In the genomic region with DNA sequence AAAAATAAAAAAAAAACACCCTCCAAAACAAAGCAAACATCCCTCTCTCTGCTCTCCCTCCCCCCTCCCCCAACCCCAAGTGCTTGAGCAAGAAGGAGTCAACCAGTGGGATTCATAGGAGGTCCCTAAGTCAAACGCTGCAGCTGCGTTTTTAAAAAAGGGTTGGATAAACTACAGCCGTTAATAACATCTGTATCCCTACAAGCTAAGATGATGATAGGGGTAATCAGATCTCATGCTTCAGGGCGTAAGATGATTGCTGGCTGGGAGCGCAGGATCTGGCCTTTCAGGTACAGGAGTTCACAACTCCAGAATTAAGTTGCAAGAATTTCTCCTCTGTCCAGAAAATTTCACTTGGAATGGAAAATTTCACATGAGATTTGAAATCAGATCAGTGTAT, we compare ENCODE assay signal across 25 mouse cellular contexts. TPM values are rescaled to one million over a fixed set of nuclear protein-coding genes. Genes with fewer than 3 reads are reported as not detected.
DNase-seq lines count a peak whose midpoint lies in the region; ATAC-seq and TF ChIP-seq lines count a peak whose summit lies in the region.
"Had no signal": no experiment of that assay in that cellular context is flagged by ENCODE, and none has a peak within 500 bp of the region (broad histone marks: within the 10 kb centered on the region; RNA-seq: fewer than 3 reads in every experiment).

No protein-coding gene starts in this region.

- no peak for TF ChIP-seq CTCF in brain, embryonic 14.5 days (IDR thresholded peaks at IDR 0.05; ENCODE audit: borderline replicate concordance, extremely low read depth, insufficient read depth, insufficient read length)

- H3K9ac ChIP-seq in forebrain, embryonic 13.5 days, result no peak overlapping the region
- H3K9ac ChIP-seq in neural tube, embryonic 15.5 days (replicated peaks), result no peak overlapping the region
- H3K9ac ChIP-seq: embryonic facial prominence, embryonic 12.5 days; forebrain, embryonic 15.5 days; forebrain, postnatal 0 days had no signal

- no peak overlapping the region for H3K27ac ChIP-seq in forebrain, embryonic 13.5 days
- no peak overlapping the region for H3K27ac ChIP-seq in forebrain, embryonic 10.5 days
- H3K27ac ChIP-seq in neural tube, embryonic 15.5 days (replicated peaks), result no peak overlapping the region
- H3K27ac ChIP-seq: embryonic facial prominence, embryonic 10.5 days; embryonic facial prominence, embryonic 12.5 days; forebrain, embryonic 15.5 days had no signal

- H3K4me2 ChIP-seq in forebrain, embryonic 13.5 days, result peak overlapping the region; percentile 1; the same call in 1 of the 2 replicates
- no peak overlapping the region for H3K4me2 ChIP-seq in neural tube, embryonic 15.5 days
- H3K4me2 ChIP-seq: embryonic facial prominence, embryonic 12.5 days had no signal

- H3K4me3 ChIP-seq in forebrain, embryonic 13.5 days, result no peak overlapping the region
- no peak overlapping the region; the same call in 1 of the 2 replicates for H3K4me3 ChIP-seq in forebrain, embryonic 10.5 days
- no peak overlapping the region for H3K4me3 ChIP-seq in neural tube, embryonic 15.5 days (replicated peaks)
- H3K4me3 ChIP-seq: embryonic facial prominence, embryonic 10.5 days; embryonic facial prominence, embryonic 12.5 days; forebrain, embryonic 15.5 days had no signal

- DNase-seq in embryo, embryonic 10.5 days (ENCODE audit: low spot score), result peak; percentile 42
- DNase-seq in embryo, embryonic 11 days, result no peak
- no peak for DNase-seq in forebrain, embryonic 10.5 days (ENCODE audit: extremely low spot score, low spot score)
- peak; percentile 16 for DNase-seq in neural tube, embryonic 10.5 days (ENCODE audit: extremely low spot score, low spot score)
- peak; percentile 23 for DNase-seq in brain, embryonic 14.5 days (ENCODE audit: low read depth)
- DNase-seq: adrenal gland, adult 8-10 months; adrenal gland, postnatal 14 days; adrenal gland, postnatal 36 days; B cell, adult 2 months; cerebellum, adult 11 months; cerebellum, adult 18-20 months; cerebellum, adult 8-10 months; cerebellum, adult 9-11 months; cerebellum, postnatal 14 days; cerebellum, postnatal 36 days; forebrain, postnatal 0 days had no signal

- H3K36me3 ChIP-seq in forebrain, embryonic 13.5 days (ENCODE audit: poor library complexity, severe bottlenecking), result no peaks in the 10 kb centered on the region; the same call in 1 of the 2 replicates
- peaks cover 22% of the 10 kb centered on the region for H3K36me3 ChIP-seq in forebrain, embryonic 10.5 days (replicated peaks)
- H3K36me3 ChIP-seq in neural tube, embryonic 15.5 days, result no peaks in the 10 kb centered on the region
- H3K36me3 ChIP-seq: embryonic facial prominence, embryonic 10.5 days; embryonic facial prominence, embryonic 12.5 days; forebrain, embryonic 15.5 days; G1E had no signal

- TF ChIP-seq POLR2A in brain, embryonic 14.5 days (IDR thresholded peaks at IDR 0.05; ENCODE audit: borderline replicate concordance, extremely low read depth, insufficient read depth, insufficient read length, poor library complexity, severe bottlenecking), result no peak

- ATAC-seq in forebrain, embryonic 13.5 days, result no peak
- no peak for ATAC-seq in neural tube, embryonic 15.5 days (ENCODE audit: low FRiP score)
- ATAC-seq: activated CD4-positive, CD25-positive, alpha-beta regulatory T cell, adult 4 months; CD4-positive, CD25-positive, alpha-beta regulatory T cell, adult 4 months; forebrain, embryonic 15.5 days; forebrain, postnatal 0 days; Patski had no signal

- peaks cover 85% of the 10 kb centered on the region for H3K4me1 ChIP-seq in forebrain, embryonic 13.5 days
- H3K4me1 ChIP-seq in forebrain, embryonic 10.5 days, result peaks cover 96% of the 10 kb centered on the region
- peaks cover 13% of the 10 kb centered on the region for H3K4me1 ChIP-seq in neural tube, embryonic 15.5 days

- 14% methylated on average over 5 of the region's 5 CpGs for WGBS in forebrain, embryonic 13.5 days
- 2% methylated on average over 5 of the region's 5 CpGs for WGBS in forebrain, embryonic 10.5 days
- WGBS in neural tube, embryonic 15.5 days, result 0% methylated on average over 5 of the region's 5 CpGs

- peaks cover 28% of the 10 kb centered on the region for H3K27me3 ChIP-seq in forebrain, embryonic 13.5 days
- H3K27me3 ChIP-seq in forebrain, embryonic 10.5 days (ENCODE audit: poor library complexity, severe bottlenecking), result peaks cover 100% of the 10 kb centered on the region
- peaks cover 97% of the 10 kb centered on the region for H3K27me3 ChIP-seq in neural tube, embryonic 15.5 days (replicated peaks)

- H3K9me3 ChIP-seq in forebrain, embryonic 13.5 days (replicated peaks), result no peaks in the 10 kb centered on the region
- no peaks in the 10 kb centered on the region; the same call in 1 of the 2 replicates for H3K9me3 ChIP-seq in forebrain, embryonic 10.5 days
- H3K9me3 ChIP-seq in neural tube, embryonic 15.5 days (replicated peaks), result no peaks in the 10 kb centered on the region
- H3K9me3 ChIP-seq: embryonic facial prominence, embryonic 12.5 days; forebrain, embryonic 15.5 days; G1E had no signal

RNA-seq across cellular contexts. Expression of gene Ostm1, which starts 5.9 kb away (rescaled TPM):
- 57.1 and 63.2 TPM in 2 replicates for polyA plus RNA-seq in forebrain, embryonic 13.5 days (2015; fragmentation: Nextera tagmentation; extraction: Ambion mirVana)
- polyA plus RNA-seq in forebrain, embryonic 10.5 days (2016; fragmentation: Nextera tagmentation; extraction: Ambion mirVana), result 44.2 and 44.7 TPM in 2 replicates
- polyA plus RNA-seq in neural tube, embryonic 15.5 days (2015; fragmentation: Nextera tagmentation; extraction: Ambion mirVana), result 33.7 and 36.1 TPM in 2 replicates
- polyA plus RNA-seq in brain, embryonic 14.5 days (2012; rRNA removed), result 29.2 and 37.4 TPM in 2 replicates

RNA-seq across cellular contexts. Expression of gene Nr2e1, which starts 6.1 kb away (rescaled TPM):
- 71.0 and 77.0 TPM in 2 replicates for polyA plus RNA-seq in forebrain, embryonic 13.5 days (2015; fragmentation: Nextera tagmentation; extraction: Ambion mirVana)
- 80.9 and 87.7 TPM in 2 replicates for polyA plus RNA-seq in forebrain, embryonic 10.5 days (2016; fragmentation: Nextera tagmentation; extraction: Ambion mirVana)
- not detected in 2 replicates for polyA plus RNA-seq in neural tube, embryonic 15.5 days (2015; fragmentation: Nextera tagmentation; extraction: Ambion mirVana)
- polyA plus RNA-seq in brain, embryonic 14.5 days (2012; rRNA removed), result 14.6 and 34.7 TPM in 2 replicates
- polyA plus RNA-seq: activated CD4-positive, CD25-positive, alpha-beta regulatory T cell, adult 4 months; CD4-positive, CD25-positive, alpha-beta regulatory T cell, adult 4 months; G1E; Patski had no signal

Comparison
In these comparisons a context has a peak if more than half of its experiments do, and no peak if none do; other contexts are left out.
1. DNase-seq: peak in embryo, embryonic 10.5 days (single experiment), neural tube, embryonic 10.5 days (single experiment) and brain, embryonic 14.5 days (single experiment); none in embryo, embryonic 11 days (single experiment) and forebrain, embryonic 10.5 days (single experiment).
2. RNA of gene Nr2e1, which starts 6.1 kb away (polyA plus RNA-seq): 80.9 to 87.7 TPM in forebrain, embryonic 10.5 days, 71.0 to 77.0 TPM in forebrain, embryonic 13.5 days and 14.6 to 34.7 TPM in brain, embryonic 14.5 days; not detected in neural tube, embryonic 15.5 days; every median in the first group is over 10 times any median in the second.